Mouse (Mus musculus) thymus, adult 2 months (tissue): ENCODE data around the gene Fam198a.

Experiments
- CTCF ChIP-seq: fragments of 200-500 bp; IDR thresholded peaks from 2 replicates; pipeline ENCODE4 v1.5.1; 2012; ENCODE audit warnings: mild to moderate bottlenecking, control low read depth, low read length, moderate library complexity, borderline replicate concordance; ENCODE audit not compliant: control insufficient read depth, poor library complexity, insufficient read depth; ENCODE audit errors: extremely low read depth
- POLR2A ChIP-seq: fragments of 200-500 bp; IDR thresholded peaks from 2 replicates; pipeline ENCODE4 v1.6.1; 2012; ENCODE audit warnings: mild to moderate bottlenecking, low read length, control low read depth, moderate library complexity; ENCODE audit not compliant: control insufficient read depth, poor library complexity, insufficient read depth; ENCODE audit errors: extremely low read depth

DNA sequence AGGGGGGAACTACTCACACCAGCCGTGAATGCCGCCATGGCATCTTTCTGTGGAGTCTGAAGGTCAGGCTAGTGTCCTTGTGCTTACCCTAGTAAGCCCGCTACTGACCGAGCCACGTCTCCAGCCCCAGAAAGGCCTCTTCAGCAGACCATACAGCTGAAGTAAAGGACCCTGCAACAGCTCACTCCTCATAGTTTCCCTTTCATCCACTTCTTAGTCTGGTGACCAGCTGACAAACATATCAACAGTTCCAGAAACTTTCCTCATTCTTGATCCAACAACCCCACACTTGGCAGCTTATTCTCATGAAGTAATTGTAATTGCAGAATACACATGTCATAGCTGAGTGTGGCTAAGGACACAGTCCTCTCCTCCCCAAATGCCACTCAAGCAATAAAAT lies 73.1 kb downstream of the Fam198a start:
- TF ChIP-seq POLR2A, result no peak
- TF ChIP-seq CTCF, result no peak
